Mouse (Mus musculus): ENCODE measurements around the gene Bptf. TPM values are rescaled to one million over a fixed set of nuclear protein-coding genes. Genes with fewer than 3 reads are reported as not detected.
"Not testable (repeated sequence)": the region's sequence is repeated elsewhere in the genome, so short reads cannot be mapped to it uniquely, and the experiment has no call there.

Gene Bptf
- polyA plus RNA-seq, 1 experiment: 11.8 TPM

DNA sequence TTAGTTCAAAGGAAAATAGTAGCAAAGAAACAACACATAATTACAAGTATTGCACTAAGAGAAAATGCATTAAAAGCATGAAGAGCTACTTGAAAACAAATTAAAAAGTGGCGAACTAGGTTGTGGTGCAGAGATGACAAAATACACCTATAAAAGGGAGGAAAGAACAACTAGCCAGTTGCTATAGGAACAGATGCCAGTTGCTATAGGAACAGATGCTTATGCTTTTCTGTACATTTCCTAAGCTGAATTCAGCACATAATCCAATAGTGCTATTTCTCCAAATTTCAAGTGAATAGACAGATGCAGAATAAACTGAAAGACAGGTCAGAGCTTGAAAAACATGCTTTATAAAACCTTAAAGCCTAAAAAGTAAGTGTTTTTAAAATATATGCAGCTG lies 67.3 kb downstream of the Bptf start:
- no peak overlapping the region for H3K4me2 ChIP-seq (ENCODE audit: low read depth)
- no peak overlapping the region for H3K4me3 ChIP-seq
- peaks cover 43% of the 10 kb centered on the region for H3K36me3 ChIP-seq (ENCODE audit: control insufficient read depth, insufficient read depth)
- H3ac ChIP-seq (ENCODE audit: control insufficient read depth, insufficient read length): no peak overlapping the region
- no peaks in the 10 kb centered on the region for H3K27me3 ChIP-seq (ENCODE audit: control insufficient read depth, insufficient read depth, insufficient read length)
- no peaks in the 10 kb centered on the region for H3K79me2 ChIP-seq (ENCODE audit: control insufficient read depth, insufficient read depth)
- no peak for TF ChIP-seq TCF12 (IDR thresholded peaks at IDR 0.05; ENCODE audit: insufficient read depth, poor library complexity, severe bottlenecking)
- TF ChIP-seq SRF (IDR thresholded peaks at IDR 0.05; ENCODE audit: control insufficient read depth, insufficient read length, low read depth): no peak
- TF ChIP-seq CEBPB (IDR thresholded peaks at IDR 0.05; ENCODE audit: insufficient read depth, poor library complexity, severe bottlenecking): no peak
- no peak for TF ChIP-seq MAX (IDR thresholded peaks at IDR 0.05; ENCODE audit: low read depth)
- TF ChIP-seq MYOG (IDR thresholded peaks at IDR 0.05; ENCODE audit: control insufficient read depth in 1 of 3, insufficient read depth in 1 of 3, insufficient read length in 2 of 3, low read depth in 2 of 3): no peak
- no peak for TF ChIP-seq POLR2A (IDR thresholded peaks at IDR 0.05; ENCODE audit: insufficient read length, low read depth)
- TF ChIP-seq E2F4 (IDR thresholded peaks at IDR 0.05; ENCODE audit: insufficient read depth): no peak
- no peak for TF ChIP-seq MYOD1 (IDR thresholded peaks at IDR 0.05; ENCODE audit: control insufficient read depth in 1 of 3, insufficient read length in 2 of 3, low read depth in 2 of 3)
- no peak for TF ChIP-seq USF1 (IDR thresholded peaks at IDR 0.05; ENCODE audit: low read depth)
- no peak for TF ChIP-seq POLR2AphosphoS2 (IDR thresholded peaks at IDR 0.05; ENCODE audit: insufficient read length, low read depth)
- TF ChIP-seq REST (IDR thresholded peaks at IDR 0.05; ENCODE audit: insufficient read depth, insufficient read length): no peak
- no peak for TF ChIP-seq TCF3 (IDR thresholded peaks at IDR 0.05; ENCODE audit: insufficient read length, low read depth)

DNA sequence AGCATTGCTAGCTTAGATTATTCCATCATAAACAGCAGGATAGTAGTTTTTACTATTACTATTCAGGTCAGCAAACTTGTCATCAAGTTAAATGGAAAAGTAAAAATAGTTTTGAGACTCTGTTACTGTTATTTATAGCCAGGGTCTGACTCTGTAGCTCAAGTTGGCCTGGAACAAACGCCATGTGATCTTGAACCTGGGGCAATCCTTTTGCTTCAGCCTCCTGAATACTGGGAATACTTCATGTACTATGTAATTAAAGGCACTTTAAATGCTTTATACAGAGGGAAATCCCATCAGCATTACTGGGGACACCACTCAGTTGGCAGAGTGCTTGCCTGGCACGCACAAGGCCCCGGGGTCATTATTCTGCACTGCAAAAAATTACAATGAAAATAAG lies 68.9 kb downstream of the Bptf start:
- Histone ChIP-seq H3K4me2 (ENCODE audit: low read depth) (no peak overlapping the region), H3K79me2 (ENCODE audit: control insufficient read depth, insufficient read depth) (no peaks in the 10 kb centered on the region), H3ac (ENCODE audit: control insufficient read depth, insufficient read length) (no peak overlapping the region), H3K36me3 (ENCODE audit: control insufficient read depth, insufficient read depth) (peaks cover 50% of the 10 kb centered on the region), H3K4me3 (no peak overlapping the region), H3K27me3 (ENCODE audit: control insufficient read depth, insufficient read depth, insufficient read length) (no peaks in the 10 kb centered on the region)
- TF ChIP-seq SRF (IDR thresholded peaks at IDR 0.05; ENCODE audit: control insufficient read depth, insufficient read length, low read depth): no peak
- no peak for TF ChIP-seq CEBPB (IDR thresholded peaks at IDR 0.05; ENCODE audit: insufficient read depth, poor library complexity, severe bottlenecking)
- no peak for TF ChIP-seq POLR2A (IDR thresholded peaks at IDR 0.05; ENCODE audit: insufficient read length, low read depth)
- TF ChIP-seq USF1 (IDR thresholded peaks at IDR 0.05; ENCODE audit: low read depth): no peak
- TF ChIP-seq TCF3 (IDR thresholded peaks at IDR 0.05; ENCODE audit: insufficient read length, low read depth): no peak
- TF ChIP-seq MYOD1 (IDR thresholded peaks at IDR 0.05; ENCODE audit: control insufficient read depth in 1 of 3, insufficient read length in 2 of 3, low read depth in 2 of 3): no peak

DNA sequence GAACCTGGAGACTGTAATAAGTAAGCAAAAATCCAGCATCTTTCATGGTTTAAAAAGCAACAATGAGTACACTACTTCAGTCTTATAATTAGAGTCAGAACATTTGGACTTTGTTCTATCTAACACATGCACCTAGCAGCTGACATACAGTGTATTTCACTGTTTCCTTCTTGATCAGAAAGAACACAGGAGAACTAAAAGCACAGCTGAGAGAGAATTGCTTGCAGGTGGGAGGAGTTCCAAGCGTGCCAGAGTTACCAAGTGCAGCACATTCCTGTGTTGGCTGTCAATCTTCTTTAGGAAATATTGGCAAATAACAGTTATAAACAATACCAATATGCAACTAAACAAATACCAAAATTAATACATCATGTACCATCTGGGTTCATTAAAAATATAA lies 71.0 kb downstream of the Bptf start:
- Histone ChIP-seq H3K4me3 (no peak overlapping the region), H3K79me2 (ENCODE audit: control insufficient read depth, insufficient read depth) (no peaks in the 10 kb centered on the region), H3K4me2 (ENCODE audit: low read depth) (no peak overlapping the region), H3ac (ENCODE audit: control insufficient read depth, insufficient read length) (no peak overlapping the region), H3K36me3 (ENCODE audit: control insufficient read depth, insufficient read depth) (peaks cover 52% of the 10 kb centered on the region), H3K27me3 (ENCODE audit: control insufficient read depth, insufficient read depth, insufficient read length) (no peaks in the 10 kb centered on the region)
- TF ChIP-seq TCF12 (IDR thresholded peaks at IDR 0.05; ENCODE audit: insufficient read depth, poor library complexity, severe bottlenecking) (no peak), MAX (IDR thresholded peaks at IDR 0.05; ENCODE audit: low read depth) (no peak), CEBPB (IDR thresholded peaks at IDR 0.05; ENCODE audit: insufficient read depth, poor library complexity, severe bottlenecking) (no peak), MYOG (IDR thresholded peaks at IDR 0.05; ENCODE audit: control insufficient read depth in 1 of 3, insufficient read depth in 1 of 3, insufficient read length in 2 of 3, low read depth in 2 of 3) (no peak), POLR2AphosphoS2 (IDR thresholded peaks at IDR 0.05; ENCODE audit: insufficient read length, low read depth) (no peak), REST (IDR thresholded peaks at IDR 0.05; ENCODE audit: insufficient read depth, insufficient read length) (no peak)

DNA sequence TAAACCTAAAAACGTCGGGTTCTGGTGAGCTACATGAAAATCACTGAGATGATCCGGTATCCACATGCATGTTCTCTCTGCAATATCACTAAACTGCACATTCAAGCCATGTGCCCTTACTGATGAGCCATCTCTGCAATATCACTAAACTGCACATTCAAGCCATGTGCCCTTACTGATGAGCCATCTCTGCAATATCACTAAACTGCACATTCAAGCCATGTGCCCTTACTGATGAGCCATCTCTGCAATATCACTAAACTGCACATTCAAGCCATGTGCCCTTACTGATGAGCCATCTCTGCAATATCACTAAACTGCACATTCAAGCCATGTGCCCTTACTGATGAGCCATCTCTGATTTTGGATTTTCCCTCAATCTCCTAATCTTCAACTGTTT lies 72.3 kb downstream of the Bptf start:
- H3K36me3 ChIP-seq (ENCODE audit: control insufficient read depth, insufficient read depth): peaks cover 41% of the 10 kb centered on the region
- not testable (repeated sequence) for H3K79me2 ChIP-seq (ENCODE audit: control insufficient read depth, insufficient read depth); H3K4me3 ChIP-seq; H3K4me2 ChIP-seq (ENCODE audit: low read depth); H3ac ChIP-seq (ENCODE audit: control insufficient read depth, insufficient read length); H3K27me3 ChIP-seq (ENCODE audit: control insufficient read depth, insufficient read depth, insufficient read length)

DNA sequence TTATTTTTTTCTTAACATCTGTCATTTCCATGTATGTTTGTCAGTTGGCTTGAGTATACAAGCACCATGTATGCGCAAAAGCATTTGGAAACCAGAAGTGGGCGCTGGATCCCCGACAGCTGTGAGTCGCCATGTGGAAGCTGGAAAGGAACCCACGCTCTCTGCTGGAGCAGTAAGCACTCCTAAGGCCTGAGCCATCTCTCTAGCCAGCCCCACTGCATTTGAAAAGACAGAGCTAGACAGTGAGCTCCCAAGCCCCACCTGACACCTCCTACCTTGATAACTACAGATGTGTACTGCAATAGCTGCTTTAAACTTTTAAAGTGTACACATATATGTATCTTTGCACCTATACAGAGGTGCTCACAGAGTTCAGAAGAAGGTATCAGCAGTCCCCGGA lies 74.5 kb downstream of the Bptf start:
- no peaks in the 10 kb centered on the region for H3K27me3 ChIP-seq (ENCODE audit: control insufficient read depth, insufficient read depth, insufficient read length)
- peaks cover 44% of the 10 kb centered on the region for H3K36me3 ChIP-seq (ENCODE audit: control insufficient read depth, insufficient read depth)
- H3K4me3 ChIP-seq: no peak overlapping the region
- H3K4me2 ChIP-seq (ENCODE audit: low read depth): no peak overlapping the region
- no peak overlapping the region for H3ac ChIP-seq (ENCODE audit: control insufficient read depth, insufficient read length)
- no peaks in the 10 kb centered on the region for H3K79me2 ChIP-seq (ENCODE audit: control insufficient read depth, insufficient read depth)
- TF ChIP-seq POLR2A (IDR thresholded peaks at IDR 0.05; ENCODE audit: insufficient read length, low read depth): no peak
- TF ChIP-seq SRF (IDR thresholded peaks at IDR 0.05; ENCODE audit: control insufficient read depth, insufficient read length, low read depth): no peak
- TF ChIP-seq MYOD1 (IDR thresholded peaks at IDR 0.05; ENCODE audit: control insufficient read depth in 1 of 3, insufficient read length in 2 of 3, low read depth in 2 of 3): no peak
- TF ChIP-seq TCF3 (IDR thresholded peaks at IDR 0.05; ENCODE audit: insufficient read length, low read depth): no peak
- no peak for TF ChIP-seq USF1 (IDR thresholded peaks at IDR 0.05; ENCODE audit: low read depth)
- TF ChIP-seq MYOG (IDR thresholded peaks at IDR 0.05; ENCODE audit: control insufficient read depth in 1 of 3, insufficient read depth in 1 of 3, insufficient read length in 2 of 3, low read depth in 2 of 3): no peak
- TF ChIP-seq REST (IDR thresholded peaks at IDR 0.05; ENCODE audit: insufficient read depth, insufficient read length): no peak
- no peak for TF ChIP-seq POLR2AphosphoS2 (IDR thresholded peaks at IDR 0.05; ENCODE audit: insufficient read length, low read depth)
- TF ChIP-seq E2F4 (IDR thresholded peaks at IDR 0.05; ENCODE audit: insufficient read depth): no peak
- no peak for TF ChIP-seq TCF12 (IDR thresholded peaks at IDR 0.05; ENCODE audit: insufficient read depth, poor library complexity, severe bottlenecking)
- no peak for TF ChIP-seq MAX (IDR thresholded peaks at IDR 0.05; ENCODE audit: low read depth)
- TF ChIP-seq CEBPB (IDR thresholded peaks at IDR 0.05; ENCODE audit: insufficient read depth, poor library complexity, severe bottlenecking): no peak

Measured in myocyte (in vitro differentiated cells).